Mouse (Mus musculus) left cerebral cortex, adult 11 months (tissue): ENCODE measurements around the gene Nav2.

Experiments
- DNase-seq: peaks from one replicate; pipeline ENCODE4 v3.0.0; 2022; ENCODE audit warnings: low spot score

Gene Nav2

DNA sequence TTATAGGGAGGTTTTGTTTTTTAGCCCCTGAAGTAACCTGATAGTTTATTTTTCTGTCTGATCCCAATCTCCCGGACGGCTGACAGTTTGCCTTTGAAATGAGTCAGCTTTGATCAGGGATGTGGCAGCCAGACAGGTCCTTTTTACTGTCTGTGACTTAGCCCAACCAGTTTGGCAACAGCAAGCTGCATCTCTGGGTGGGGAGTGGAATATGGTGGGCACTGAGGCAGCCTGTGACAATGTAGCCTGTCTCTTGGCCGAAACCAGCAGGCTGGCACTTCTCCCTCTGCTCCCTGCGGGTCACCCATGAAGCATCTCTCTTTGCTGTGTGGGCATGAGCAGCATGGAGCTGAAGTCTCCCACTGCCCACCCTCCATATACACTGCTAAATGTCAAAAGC is 421.7 kb downstream of the Nav2 start:
- DNase-seq, result no peak

DNA sequence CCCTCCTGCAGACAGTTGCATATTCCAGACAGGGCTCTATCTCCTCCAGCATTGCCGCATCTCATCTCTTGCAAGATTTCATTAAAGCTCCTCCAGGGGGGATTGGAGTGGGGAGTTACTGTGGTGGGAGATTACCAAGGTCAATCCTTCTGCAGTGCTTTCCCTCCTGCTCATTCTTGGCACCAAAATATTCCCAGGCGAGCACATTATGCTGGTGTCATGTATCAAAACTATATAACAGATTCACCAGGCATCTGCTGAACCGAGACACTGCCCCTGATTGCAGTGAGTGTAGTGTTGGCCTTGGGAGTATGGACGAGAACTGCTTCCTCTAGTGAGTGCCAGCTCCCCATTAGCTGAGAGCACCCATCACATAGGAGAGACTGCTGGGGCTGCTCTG is 423.4 kb downstream of the Nav2 start:
- DNase-seq, result no peak

DNA sequence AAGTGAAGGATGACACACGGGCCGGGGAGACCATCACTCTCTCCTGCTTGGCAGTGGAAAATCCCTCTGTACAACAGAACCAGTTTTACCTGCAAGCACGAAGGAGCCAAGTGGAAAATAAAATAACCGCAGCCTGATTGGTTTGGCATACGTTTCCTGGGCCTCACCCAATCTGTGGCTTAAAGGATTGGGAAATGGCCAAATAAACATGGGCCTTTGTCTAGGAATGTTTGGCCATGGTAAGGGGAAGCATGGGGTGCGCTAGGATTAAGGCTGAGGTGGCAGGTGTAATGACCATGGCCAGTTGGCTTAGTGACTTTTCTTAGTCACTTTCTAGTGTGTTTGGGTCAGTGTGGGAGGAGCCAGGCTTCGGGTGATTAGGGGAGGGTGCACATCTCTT is 424.1 kb downstream of the Nav2 start:
- no peak for DNase-seq

GRCm38 (mm10) chr7:49334163-49334562 is 425.6 kb downstream of the Nav2 start:
- no peak for DNase-seq

DNA sequence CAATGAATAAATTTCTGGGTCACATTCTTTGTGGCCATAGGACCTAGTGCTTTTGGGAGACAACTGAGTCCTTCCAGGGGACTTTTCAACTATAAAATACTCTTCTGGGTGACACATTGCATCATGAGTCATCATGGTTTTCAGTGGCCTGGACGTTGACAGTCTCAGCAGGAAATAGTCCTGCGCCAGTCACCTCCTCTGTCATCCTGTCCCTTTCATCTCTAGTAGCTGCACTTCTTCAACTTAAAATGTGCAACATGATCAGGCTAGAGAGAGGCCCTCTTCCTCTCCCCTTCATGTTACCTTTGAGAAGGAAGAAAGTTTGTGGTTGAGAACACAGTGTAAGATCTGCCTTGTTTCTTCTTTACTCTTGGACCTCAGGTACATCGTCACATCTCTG is 426.5 kb downstream of the Nav2 start:
- DNase-seq, result no peak

DNA sequence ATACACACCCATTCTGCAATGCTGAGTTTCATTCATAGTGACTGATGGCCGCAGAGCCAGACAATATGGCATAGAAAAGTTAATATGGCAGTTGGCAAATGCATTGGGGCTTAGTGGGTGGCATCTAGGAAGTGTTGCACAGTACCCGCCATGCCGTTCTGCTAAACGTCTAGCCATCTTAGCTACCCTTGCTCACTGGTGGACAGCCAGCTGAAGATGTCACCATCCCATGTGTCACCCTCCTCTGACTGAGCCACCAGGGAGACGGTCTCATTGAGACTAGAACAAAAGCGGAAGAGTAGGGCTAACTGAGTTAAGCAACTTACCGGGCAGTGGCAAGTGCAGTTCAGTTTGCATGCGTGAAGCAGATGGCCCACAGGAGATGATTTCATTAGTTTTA is 428.2 kb downstream of the Nav2 start:
- DNase-seq, result no peak

DNA sequence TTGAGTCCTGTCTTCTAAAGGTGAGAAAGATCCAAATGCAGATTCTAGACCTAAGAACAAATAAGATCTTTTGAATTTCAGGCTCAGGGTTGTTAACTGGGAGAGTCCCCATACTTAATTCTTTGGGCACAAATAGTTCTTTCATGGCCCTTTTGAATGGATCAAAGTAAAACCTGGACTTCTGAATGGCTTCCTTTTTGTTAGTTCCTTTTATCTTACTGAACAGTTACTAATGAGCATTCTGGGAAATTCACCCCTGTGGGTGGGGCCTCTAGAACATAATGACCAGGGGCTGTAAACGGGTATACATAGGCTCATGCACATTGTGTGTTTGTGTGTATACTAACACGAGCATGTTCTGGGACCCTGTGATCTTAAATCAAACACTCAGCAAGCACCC is 429.2 kb downstream of the Nav2 start:
- no peak for DNase-seq

DNA sequence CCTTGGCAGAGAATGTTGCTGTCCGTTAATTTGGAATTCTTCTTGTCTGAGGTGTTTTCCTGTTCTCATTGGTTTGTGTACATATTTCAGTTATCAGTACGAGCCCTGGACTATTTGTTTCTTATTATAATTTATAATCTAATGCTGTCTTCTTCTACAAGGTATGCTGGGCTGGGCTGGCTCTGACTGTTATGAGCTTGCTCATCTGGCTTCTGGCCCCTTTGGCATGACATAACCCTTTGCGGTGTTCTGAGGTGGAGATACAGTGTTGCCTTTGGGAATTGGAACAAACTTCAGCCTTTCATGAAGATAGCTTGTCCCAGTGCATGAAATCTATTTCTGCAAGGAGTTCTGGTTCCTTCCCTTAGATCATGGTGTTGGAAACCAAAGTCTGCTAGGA is 431.4 kb downstream of the Nav2 start:
- no peak for DNase-seq

DNA sequence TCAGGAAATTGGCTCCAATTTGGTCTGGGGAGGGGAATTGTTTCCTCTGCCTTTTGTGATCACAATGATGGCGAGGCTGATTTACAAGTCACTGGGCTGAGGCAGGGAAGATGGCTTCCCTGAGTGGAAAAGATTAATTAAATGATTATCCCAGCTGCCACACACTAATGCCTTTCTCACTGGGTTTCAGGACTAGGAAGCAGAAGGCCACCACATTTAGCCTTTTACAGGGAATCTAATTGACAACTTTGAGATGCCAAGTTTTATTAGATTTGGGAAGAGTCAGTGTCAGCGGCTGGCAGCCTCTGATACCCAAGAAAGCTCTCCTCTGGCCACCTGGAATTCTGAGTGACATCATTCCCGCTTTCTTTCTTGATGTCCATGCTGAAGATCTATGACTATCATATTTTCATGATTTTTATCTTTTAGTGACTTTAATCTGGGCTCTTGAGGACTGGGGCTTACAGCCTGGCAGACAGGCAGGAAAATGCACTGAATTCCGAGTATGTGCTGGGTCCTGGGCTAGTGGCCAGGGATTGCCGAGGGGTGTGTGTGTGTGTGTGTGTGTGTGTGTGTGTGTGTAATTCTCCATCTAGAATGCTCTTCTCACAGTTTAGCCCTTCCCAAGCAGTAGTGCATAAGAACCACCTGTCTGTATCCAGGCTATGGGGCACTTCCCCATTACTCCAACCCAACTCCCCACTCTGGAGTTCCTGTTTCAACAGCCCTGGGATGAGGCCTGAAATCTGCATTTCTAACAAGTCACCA is 432.8 kb downstream of the Nav2 start:
- no peak for DNase-seq

DNA sequence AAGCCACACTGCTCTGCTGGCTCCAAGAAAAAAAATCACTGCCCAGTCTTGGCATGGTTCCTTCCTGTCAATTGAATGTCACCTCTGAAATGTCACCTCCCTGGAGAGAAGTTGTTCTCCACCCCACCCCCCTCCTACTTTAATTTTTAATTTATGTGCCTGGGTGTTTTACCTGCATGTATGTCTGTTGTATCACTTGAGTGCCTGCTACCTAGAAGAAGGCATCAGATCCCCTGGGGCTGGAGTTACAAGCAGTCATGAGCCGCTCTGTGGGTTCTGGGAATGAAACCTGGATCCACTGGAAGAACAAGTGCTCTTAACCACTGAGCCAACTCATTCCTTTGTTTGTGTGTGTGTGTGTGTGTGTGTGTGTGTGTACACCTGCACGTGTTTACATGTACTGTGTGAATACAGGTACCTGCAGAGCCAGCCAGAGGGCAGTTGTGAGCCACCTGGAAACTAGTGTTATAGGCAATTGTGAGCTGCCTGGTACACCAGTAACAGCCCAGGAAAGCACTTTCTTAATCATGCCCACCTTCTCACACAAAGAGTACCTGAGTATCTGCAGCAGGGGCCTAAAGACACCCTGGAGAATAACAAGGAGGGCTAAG is 433.5 kb downstream of the Nav2 start:
- no peak for DNase-seq

DNA sequence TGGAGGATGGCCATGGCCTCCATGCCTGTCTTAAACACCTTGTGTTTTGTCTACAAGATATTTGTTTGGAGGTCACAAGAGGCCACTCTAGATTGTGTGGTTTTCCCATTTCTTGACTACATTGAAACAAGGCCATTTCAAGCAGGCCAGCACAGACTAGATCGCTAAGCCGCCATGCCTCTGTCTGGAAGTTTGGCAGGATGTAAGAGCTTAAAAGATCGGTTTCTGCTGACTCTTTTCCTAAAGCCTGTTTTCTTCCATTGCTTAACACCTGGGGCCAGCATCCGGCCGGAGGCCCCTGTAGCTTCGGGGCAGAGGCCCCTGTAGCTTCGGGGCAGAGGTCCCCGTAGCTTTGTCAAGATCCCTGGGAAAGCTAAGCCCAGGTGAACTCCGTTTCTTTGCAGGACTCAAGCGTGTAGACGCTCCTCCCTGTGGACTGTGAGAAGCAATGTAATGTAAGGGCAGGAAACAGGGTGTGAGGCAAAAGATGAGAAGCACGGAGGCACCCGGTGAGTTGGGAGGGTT is 434.1 kb downstream of the Nav2 start:
- no peak for DNase-seq

GRCm38 (mm10) chr7:49343081-49343600 is 434.6 kb downstream of the Nav2 start:
- no peak for DNase-seq

GRCm38 (mm10) chr7:49343752-49344484 is 435.4 kb downstream of the Nav2 start:
- DNase-seq, result no peak

DNA sequence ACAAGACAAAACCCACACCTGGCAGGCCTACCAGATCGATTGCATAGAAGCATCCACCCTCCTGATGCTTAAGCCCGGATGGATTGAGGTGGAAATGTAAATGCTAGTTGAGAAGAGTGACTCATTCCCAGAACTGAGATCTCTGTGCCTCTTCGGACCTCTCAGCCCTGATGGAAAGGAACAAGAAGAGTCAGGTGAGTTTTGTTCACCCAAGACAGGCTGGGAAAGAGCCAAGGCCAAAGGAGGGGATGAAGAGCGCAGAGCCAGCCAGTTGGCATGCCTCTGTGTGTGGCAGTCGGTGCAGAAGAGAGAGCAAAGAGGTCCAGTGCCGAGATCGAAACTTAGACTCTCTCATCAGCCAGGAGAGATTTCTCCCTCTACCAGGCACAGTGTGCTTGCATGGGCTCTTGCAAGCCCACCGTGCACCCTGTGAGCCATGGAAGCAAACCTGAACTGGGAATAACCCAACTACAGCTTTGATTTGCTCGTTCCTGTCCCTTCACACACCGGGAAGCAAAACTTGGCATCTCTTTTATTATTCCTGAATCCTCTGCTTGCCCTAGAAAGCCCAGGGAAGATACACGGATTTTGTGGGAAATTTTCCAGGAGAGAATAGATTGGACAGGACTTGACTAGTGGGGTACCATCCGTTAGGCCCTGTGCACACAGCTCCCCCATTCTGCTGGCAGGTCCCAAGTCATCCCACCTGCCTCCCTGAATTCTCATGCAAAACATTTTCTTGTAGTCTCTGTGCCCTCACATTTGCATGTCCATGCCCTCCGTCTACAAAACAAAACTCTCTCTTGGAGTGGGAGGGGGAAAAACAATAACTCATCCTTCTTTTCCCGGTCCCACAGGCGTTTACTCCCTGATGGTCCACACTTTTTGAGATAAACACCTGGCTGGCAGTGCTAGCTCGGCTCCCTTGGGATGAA is 439.1 kb downstream of the Nav2 start:
- DNase-seq, result no peak

DNA sequence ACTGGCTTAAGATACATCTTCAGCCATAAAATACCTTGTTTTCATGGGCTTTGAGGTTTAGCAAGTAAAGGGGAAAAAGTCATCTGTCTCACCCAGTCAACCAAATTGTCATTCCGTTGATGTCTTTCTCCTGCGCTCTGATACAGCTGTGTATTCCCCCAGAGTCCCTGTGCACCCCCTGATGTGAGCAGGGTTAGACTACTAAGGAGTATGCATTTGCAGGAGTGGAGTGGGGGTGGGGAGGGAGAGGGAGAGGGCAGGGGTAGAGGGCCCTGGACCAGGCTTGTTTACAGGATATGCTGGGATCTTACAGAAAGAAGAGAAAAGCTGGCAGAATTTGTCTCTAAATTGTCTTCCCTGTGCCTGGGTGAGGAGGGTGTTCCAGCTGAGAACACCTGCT is 440.1 kb downstream of the Nav2 start:
- no peak for DNase-seq

GRCm38 (mm10) chr7:49350321-49351007 is 441.9 kb downstream of the Nav2 start:
- no peak for DNase-seq

GRCm38 (mm10) chr7:49351596-49352258 is 443.2 kb downstream of the Nav2 start:
- no peak for DNase-seq

GRCm38 (mm10) chr7:49357441-49358165 is 449.1 kb downstream of the Nav2 start:
- no peak for DNase-seq

DNA sequence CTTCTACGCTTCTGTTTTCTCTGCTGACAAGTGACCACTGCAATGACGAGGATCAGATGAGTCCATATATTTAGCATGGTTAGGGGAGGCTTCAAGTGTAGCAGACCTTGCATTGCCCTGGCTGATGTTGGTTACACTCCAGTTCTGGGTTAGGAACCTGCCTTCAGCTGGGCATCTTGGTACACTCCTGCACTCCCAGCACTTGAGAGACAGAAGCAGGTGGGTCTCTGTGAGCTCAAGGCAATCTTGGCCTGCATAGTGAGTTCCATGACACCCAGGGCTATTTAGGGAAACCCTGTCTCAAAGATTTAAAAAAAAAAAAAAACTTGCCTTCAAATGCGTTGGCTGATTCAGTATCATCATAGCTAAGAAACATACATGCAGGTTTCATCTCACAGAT is 450.6 kb downstream of the Nav2 start:
- no peak for DNase-seq

DNA sequence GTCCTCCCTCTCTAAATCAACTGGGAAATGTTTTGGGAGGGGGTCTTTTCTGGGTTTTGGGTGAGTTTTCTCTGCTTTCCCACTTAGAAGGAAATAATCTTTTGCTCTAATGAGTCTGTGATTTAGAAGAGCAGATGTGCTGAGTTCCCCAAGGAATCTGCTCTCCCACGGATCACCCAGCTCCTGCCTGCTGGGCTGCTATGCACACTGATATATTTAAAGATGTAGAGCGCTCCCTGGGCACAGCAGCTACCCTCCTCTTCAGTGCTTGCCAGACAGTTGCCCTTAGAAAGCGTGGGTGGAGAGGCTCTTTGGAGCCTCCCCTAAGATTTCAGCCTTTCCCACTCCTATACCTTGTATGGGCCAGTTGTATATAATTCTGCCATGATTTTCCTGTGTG is 452.1 kb downstream of the Nav2 start:
- DNase-seq, result peak; percentile 47
